Mouse (Mus musculus) erythroblast, adult 5-6 weeks (primary cell): ENCODE measurements around the gene Cntrl. TPM values are rescaled to one million over a fixed set of nuclear protein-coding genes. Genes with fewer than 3 reads are reported as not detected.
A peak's percentile ranks its signal among the peaks of the same experiment; 100 is the strongest.

Source experiments
- ATAC-seq: replicated peaks from 2 replicates; pipeline ENCODE4 v1.8.0; 2016; ENCODE audit warnings: moderate number of reproducible peaks, mild to moderate bottlenecking, moderate TSS enrichment, inconsistent platforms; ENCODE audit not compliant: poor library complexity, low FRiP score, severe bottlenecking
- total RNA-seq, 2 experiments: library from RNA; stranded (forward) in 1 of 2; stranded (reverse) in 1 of 2; fragments of 150-400 nt in 1 of 2; fragments of 200-764, 138-1000 nt in 1 of 2; gene quantifications; 2 replicates each; pipeline versions ENCODE4 v1.2.3 to v1.2.4; 2015 to 2017; ENCODE audit warnings: low replicate concordance in 2 of 2

Cntrl gene
- total RNA-seq, 2 experiments from 2014 or later: 34.4 to 60.4 TPM

GRCm38 (mm10) chr2:35211681-35212080 lies 102.4 kb downstream of the Cntrl start:
- ATAC-seq: no peak

- no peak for ATAC-seq
Observed at GRCm38 (mm10) chr2:35213345-35213910, 104.1 kb downstream of the Cntrl start.

- ATAC-seq: peak; percentile 85
Observed at GRCm38 (mm10) chr2:35214881-35215358, 105.6 kb downstream of the Cntrl start.

GRCm38 (mm10) chr2:35215363-35215762 lies 106.1 kb downstream of the Cntrl start:
- no peak for ATAC-seq

- ATAC-seq: no peak
Observed at GRCm38 (mm10) chr2:35216701-35217100, 107.4 kb downstream of the Cntrl start.

- no peak for ATAC-seq
Observed at GRCm38 (mm10) chr2:35218736-35219135, 109.4 kb downstream of the Cntrl start.

GRCm38 (mm10) chr2:35222822-35223391 lies 113.6 kb downstream of the Cntrl start:
- no peak for ATAC-seq

- no peak for ATAC-seq
Observed at GRCm38 (mm10) chr2:35224285-35224684, 115.0 kb downstream of the Cntrl start.

- no peak for ATAC-seq
Observed at GRCm38 (mm10) chr2:35228145-35228544, 118.9 kb downstream of the Cntrl start.

Other genes starting within 250 kb of the Cntrl start
- not detected in 2 replicates for gene Cutal, start 235.1 kb upstream of the Cntrl start, total RNA-seq (2015; ENCODE audit: low replicate concordance)
- gene Cutal, start 235.1 kb upstream of the Cntrl start, total RNA-seq (2017; ENCODE audit: low replicate concordance): not detected in 2 replicates
- gene Psmd5, start 234.5 kb upstream of the Cntrl start, total RNA-seq (2015; ENCODE audit: low replicate concordance): 18.0 and 64.0 TPM in 2 replicates
- gene Psmd5, start 234.5 kb upstream of the Cntrl start, total RNA-seq (2017; ENCODE audit: low replicate concordance): 11.8 and 25.0 TPM in 2 replicates
- 1.7 and 1.9 TPM in 2 replicates for gene Phf19, start 195.5 kb upstream of the Cntrl start, total RNA-seq (2015; ENCODE audit: low replicate concordance)
- gene Phf19, start 195.5 kb upstream of the Cntrl start, total RNA-seq (2017; ENCODE audit: low replicate concordance): 0.42 and 1.9 TPM in 2 replicates
- gene Traf1, start 147.7 kb upstream of the Cntrl start, total RNA-seq (2015; ENCODE audit: low replicate concordance): 0.63 TPM in 1 of 2 replicates, not detected in the other
- 0.43 TPM in 1 of 2 replicates, not detected in the other for gene Traf1, start 147.7 kb upstream of the Cntrl start, total RNA-seq (2017; ENCODE audit: low replicate concordance)
- gene Hc, start 48.1 kb upstream of the Cntrl start, total RNA-seq (2015; ENCODE audit: low replicate concordance): not detected in 2 replicates
- gene Hc, start 48.1 kb upstream of the Cntrl start, total RNA-seq (2017; ENCODE audit: low replicate concordance): not detected in 2 replicates
- not detected in 2 replicates for gene AI182371, start 7.9 kb upstream of the Cntrl start, total RNA-seq (2015; ENCODE audit: low replicate concordance)
- 1.4 and 1.7 TPM in 2 replicates for gene AI182371, start 7.9 kb upstream of the Cntrl start, total RNA-seq (2017; ENCODE audit: low replicate concordance)
- gene Rab14, start 91.6 kb downstream of the Cntrl start, total RNA-seq (2015; ENCODE audit: low replicate concordance): 58.4 and 62.1 TPM in 2 replicates
- gene Rab14, start 91.6 kb downstream of the Cntrl start, total RNA-seq (2017; ENCODE audit: low replicate concordance): 61.2 and 131 TPM in 2 replicates
- 15.0 and 16.7 TPM in 2 replicates for gene Gsn, start 146.9 kb downstream of the Cntrl start, total RNA-seq (2015; ENCODE audit: low replicate concordance)
- gene Gsn, start 146.9 kb downstream of the Cntrl start, total RNA-seq (2017; ENCODE audit: low replicate concordance): 19.7 and 23.1 TPM in 2 replicates
- 374 and 432 TPM in 2 replicates for gene Stom, start 227.5 kb downstream of the Cntrl start, total RNA-seq (2015; ENCODE audit: low replicate concordance)
- gene Stom, start 227.5 kb downstream of the Cntrl start, total RNA-seq (2017; ENCODE audit: low replicate concordance): 642 and 716 TPM in 2 replicates